Mouse (Mus musculus) c-Kit-positive CD71-negative TER-119-negative erythroid progenitor cells, embryonic 14.5 days (primary cell): ENCODE measurements around the gene Rbm17.

Experiments used
- DNase-seq: peaks from one replicate; pipeline ENCODE4 v3.0.0-alpha.2; 2013; ENCODE audit warnings: low read depth

Rbm17 gene

GRCm38 (mm10) chr2:11596690-11597089 lies 7.3 kb downstream of the Rbm17 start:
- no peak for DNase-seq

GRCm38 (mm10) chr2:11587996-11588395 lies 16.0 kb downstream of the Rbm17 start:
- DNase-seq = no peak

DNA sequence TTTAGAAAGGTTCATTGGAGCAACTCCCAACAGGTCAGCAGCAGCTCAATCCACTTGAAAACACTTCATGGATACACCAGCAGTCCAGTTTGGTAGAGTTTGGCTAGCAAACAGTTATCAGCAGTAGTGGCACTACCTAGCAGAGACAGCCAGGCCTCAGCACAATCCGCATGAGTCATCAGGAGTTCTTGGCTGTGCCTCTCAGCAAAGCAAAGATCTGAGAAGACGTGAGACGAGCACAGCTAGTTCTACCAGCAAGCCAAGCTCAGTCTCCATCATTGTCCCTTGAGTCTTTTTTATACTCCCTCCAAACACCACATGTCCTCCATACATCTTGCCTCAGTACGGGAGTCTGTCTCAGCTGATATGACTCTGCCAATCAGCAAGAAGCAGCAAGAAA lies 24.6 kb downstream of the Rbm17 start:
- DNase-seq = no peak

DNA sequence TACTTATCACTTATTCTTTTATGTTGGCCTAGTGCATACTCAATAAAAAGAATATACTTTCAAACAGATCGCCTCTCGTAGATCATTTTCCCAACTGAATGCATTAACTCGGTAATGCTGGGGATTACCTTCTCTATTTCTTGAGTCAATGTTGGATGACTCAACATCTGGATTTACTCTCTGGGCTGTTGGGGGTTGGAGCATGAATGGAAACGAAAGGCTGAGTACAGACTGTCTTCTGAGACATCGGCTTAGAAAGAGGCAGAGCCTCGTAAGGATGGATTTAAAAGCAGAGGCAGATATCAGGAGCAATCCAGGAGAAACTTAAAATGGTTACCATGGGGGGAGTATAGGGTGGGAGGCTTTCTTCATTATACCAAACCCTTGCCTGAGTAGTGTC lies 25.8 kb downstream of the Rbm17 start:
- no peak for DNase-seq

DNA sequence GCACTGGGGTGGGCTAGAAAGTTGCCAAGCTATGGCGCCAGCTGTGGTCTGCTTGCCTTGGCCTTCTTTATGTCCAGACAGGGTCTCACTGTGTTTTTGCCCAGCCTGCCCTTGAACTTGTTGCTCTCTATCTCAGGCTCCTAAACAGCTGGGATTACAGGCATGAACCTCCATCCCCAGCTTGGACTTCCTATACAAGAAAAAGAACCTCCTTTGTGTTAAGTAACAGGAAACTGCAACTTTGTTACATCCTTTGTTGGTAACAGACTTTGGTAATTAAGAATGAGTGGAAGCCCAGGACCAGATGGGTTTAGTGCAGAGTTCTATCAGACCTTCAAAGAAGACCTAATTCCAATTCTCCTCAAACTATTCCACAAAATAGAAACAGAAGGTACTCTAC lies 30.3 kb downstream of the Rbm17 start:
- DNase-seq = no peak

DNA sequence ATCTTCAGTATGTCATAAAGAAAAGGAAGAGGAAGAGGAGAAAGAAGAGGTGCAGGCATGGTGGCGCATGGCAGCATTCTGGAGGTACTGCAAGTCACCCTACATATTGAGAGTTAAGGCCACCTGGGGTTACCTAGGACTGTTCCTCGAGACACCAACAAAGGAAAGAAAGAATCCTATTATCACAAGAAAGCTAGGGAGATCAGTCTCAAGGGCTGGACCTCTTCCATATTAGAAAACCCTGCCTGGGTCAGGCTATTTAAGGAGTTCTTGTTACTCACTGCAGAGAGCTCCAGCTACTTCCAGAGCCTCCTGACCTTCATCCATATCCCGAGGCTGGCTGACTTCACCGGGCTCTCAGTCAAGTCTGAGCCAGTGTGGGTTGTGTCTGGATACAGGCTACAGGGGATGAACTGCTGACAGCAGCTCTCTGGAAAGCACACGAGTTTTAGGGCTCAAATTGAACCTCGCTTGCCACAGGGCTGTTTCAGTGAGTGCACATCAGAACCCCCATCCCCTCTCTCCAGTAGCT lies 32.9 kb downstream of the Rbm17 start:
- DNase-seq = no peak

GRCm38 (mm10) chr2:11568471-11568870 lies 35.5 kb downstream of the Rbm17 start:
- DNase-seq = no peak

GRCm38 (mm10) chr2:11567781-11568362 lies 36.1 kb downstream of the Rbm17 start:
- DNase-seq = no peak

GRCm38 (mm10) chr2:11566898-11567297 lies 37.1 kb downstream of the Rbm17 start:
- DNase-seq = no peak

GRCm38 (mm10) chr2:11566241-11566640 lies 37.7 kb downstream of the Rbm17 start:
- DNase-seq = no peak

DNA sequence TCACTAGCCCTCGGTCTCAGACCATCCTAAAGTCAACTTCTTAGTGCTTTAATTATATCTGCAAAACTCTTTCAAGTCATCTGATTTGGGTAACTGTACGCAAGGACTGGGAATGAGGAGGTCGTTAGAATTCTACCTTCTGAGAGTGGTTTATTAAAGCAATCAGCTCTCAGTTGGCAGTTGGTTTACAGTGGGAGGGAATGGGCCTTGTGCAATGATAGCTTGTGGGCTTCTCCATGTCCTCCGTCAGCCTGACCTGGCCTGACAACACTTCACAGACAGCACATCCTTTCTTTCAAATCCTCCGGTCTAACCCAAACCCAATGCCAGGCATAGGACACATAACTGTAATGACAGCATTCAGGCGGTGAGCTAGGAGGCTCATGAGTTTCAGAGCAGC lies 39.2 kb downstream of the Rbm17 start:
- DNase-seq = no peak

- no peak for DNase-seq
Measured at GRCm38 (mm10) chr2:11563256-11563655, 40.7 kb downstream of the Rbm17 start.

DNA sequence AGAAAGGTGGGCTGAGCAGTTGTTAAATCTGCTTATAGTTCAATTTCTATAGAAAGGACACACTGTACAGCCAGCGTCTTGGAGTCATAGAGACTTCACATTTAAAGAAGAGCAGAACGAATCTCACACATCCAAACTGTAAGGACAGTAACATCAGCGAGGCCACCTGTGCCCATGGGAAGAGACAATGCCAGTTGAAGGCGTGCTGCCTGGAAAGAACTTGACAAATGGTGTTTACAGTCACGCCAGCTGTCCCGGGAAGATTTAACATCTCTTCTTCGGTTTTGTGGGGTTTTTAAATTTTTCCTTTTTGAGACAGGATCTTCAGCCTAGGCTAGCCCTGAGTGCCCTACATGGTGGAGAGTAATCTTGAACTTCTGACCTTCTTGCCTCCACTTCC lies 45.3 kb downstream of the Rbm17 start:
- no peak for DNase-seq

DNA sequence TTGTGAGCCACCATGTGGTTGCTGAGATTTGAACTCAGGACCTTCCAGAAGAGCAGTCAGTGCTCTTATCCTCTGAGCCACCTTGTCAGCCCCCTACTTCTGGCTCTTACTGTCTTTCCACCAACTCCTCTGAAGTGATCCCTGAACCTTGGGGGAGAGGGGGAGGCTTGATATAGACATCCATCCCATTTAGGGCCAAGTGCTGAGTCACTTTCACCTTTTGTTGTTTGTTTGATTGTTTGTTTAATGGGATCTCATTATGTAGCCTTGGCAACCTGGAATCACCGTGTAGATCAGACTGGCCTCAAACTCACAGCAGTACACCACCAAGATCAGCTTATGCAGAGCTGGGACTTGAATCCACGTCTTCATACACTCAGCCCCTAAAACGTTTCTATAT lies 46.7 kb downstream of the Rbm17 start:
- no peak for DNase-seq

DNA sequence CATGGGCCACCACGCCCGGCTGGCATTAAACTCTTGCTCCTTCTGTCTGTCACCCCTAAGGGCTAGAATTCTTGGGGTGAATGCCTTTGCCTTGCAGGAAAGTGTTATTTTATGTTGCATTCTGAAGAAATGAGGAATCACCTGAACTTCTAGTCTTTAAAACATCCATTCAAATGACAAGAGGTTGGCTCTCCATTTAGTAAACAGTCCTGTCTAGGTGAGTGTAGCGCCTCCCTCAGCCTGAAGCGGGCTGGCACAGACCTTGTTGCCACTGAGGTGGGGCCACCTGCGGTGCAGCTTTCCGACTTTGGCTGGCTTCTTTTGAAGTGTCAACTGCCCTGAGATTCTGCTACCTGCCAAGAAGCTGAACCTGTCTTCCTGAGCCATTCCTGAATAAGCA lies 48.6 kb downstream of the Rbm17 start:
- DNase-seq = no peak

DNA sequence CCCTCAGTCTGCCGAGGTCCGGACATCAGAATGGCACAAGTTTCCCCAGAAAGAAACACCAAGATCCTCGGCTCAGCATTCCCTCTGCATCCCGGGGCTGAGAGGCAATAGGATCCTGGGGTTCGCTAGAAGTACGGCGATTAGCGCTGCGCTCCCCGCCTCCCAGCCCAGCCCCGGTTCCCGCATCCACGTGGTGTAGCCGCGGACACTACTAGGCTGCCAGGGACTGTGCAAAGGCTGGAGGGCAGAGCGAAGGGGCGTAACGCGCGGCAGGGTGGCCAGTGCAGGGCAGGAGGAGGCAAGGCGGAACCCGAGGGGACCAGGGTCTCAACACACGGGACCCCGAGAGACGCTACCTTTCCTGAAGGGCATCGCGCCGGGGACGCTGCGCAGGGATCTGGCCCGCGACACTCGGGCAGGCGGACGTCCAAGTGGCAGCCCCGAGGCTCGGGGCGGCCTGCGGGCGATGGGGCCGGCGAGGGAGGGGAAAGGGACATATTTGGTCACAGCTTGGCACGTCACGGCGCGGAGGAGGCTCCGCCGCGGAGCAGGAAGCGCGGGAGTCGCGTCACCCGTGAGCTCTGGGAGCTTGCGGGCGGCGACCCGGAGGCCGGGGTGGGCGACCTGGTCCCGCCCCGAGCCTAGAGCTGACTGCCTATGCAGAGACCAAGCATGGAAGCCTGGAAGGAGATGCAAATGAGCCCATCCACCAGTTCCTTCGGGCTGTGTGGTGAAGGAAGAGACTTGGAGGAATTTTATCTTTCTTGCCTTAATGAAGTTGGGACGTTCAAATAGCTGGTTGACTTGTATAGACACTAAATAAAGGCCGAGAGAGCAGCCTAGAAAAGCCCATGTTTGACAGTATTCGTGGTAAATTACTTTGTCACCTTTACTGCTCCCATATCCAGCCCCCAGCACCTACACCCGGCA lies 50.2 kb downstream of the Rbm17 start, which contains the start of gene Pfkfb3:
Gene Pfkfb3, minus strand, starts transcription at position 607 of the 930 bp plus-strand sequence.
- DNase-seq = no peak

DNA sequence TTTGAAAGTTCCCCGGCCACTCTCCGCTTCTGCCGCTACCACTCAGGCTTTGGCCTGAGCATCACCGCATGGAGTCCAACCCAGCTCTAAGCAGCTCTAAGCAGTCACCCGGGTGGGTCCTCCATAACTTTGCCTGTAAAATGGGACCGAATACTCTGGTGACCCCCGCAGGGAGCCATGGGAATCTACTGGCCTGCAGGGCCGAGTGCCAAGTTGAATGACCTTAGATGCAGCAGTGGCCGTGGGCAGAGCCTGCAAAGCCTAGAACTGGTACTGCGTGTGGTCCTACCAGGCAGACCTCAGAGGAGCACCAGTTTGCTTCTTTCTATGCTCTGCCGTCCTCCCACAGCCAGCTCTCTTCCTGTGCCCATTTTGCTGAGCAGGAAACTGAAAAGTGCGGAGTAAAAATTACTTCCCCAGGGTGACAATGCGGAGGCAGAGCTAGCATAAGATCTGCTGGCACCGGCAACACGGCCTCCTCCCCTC lies 50.9 kb downstream of the Rbm17 start:
- no peak for DNase-seq

DNA sequence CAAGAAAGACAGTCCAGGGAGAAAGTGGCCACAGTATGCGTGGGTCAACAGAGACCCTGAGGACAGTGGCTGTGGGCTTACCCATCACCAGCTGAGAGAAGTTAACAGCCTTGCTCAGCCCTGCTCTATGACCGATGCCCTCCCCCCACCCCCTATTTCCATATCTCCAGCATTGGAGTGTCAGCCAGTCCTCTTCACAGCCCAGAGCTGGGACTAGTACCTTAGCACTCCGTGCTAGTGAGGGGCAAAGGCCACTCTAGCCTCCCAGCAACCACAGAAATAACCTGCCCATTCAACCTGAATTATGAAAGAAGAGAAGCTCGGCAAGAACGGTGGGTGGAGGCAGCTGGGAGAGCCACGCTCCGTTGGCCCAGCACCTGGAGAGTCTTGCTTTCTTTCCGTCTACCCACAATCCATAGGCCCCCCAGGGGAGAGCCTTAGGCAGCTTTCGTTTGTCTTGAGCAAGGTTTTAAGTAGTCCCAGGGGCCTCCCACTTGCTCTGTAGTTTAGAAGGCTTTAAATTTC lies 51.6 kb downstream of the Rbm17 start:
- DNase-seq = no peak

DNA sequence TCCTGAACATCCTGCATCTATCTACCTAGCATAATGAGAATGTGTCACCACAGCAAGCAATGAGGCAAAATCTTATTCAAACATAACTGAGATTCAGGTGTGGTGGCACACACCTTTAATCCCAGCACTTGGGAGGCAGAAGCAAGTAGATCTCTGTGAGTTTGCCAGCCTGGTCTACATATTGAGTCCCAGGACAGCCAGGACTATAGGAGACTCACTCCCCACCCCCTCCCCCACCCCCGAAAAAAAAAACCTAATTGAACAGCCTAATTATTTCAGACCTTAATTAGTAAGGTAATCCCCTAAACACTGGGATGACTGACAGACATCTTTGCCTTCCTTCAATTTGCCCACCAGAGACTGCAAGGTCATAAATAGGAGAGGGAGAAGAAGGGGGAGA lies 52.2 kb downstream of the Rbm17 start:
- no peak for DNase-seq

DNA sequence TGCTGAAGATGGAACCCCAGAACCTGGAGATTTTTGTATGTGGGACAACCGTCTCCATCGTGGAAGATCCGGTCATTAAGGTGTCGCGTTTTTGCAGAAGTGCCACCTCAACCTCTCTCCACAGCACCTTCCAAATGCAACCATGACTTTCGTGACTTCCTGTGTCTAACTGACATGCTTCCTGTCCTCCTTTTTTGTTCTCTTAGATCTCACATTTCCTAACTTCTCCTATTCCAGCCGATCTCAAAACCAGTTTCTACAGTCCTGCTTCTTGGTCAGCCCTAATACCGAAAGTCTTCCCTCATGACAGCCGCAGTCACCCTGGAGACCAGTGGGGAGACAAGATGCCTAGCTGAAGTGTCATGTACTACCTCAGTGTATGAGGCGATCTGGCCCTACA lies 55.4 kb downstream of the Rbm17 start:
- no peak for DNase-seq

- no peak for DNase-seq
Measured at GRCm38 (mm10) chr2:11547609-11548008, 56.3 kb downstream of the Rbm17 start.

DNA sequence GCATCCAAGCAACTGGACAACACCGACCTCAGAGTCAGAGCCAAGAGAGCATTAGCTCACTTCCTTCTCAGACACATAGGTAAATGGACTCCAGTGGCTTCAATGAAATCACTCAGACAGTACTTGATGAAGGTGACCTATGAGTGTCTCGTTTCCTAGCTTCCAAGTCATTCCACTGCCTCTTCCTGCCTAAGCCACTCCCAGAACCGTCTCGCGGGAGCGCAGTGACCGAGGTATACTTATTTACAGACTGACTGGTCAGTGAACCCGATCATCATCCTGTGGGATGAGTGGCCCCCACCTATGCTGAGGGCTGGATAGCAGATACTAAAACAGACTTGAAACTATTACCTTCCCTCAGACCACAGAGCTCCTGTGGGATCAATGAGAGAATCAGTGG lies 57.9 kb downstream of the Rbm17 start:
- DNase-seq = no peak

- no peak for DNase-seq
Measured at GRCm38 (mm10) chr2:11545380-11545779, 58.6 kb downstream of the Rbm17 start.
